Mouse (Mus musculus) c-Kit-negative CD71-positive TER-119-positive erythroid progenitor cells, embryonic 14.5 days (primary cell): ENCODE measurements around the gene Vpreb1.
"Not testable (repeated sequence)": the region's sequence is repeated elsewhere in the genome, so short reads cannot be mapped to it uniquely, and the experiment has no call there.

Experiments used
- DNase-seq: peaks from one replicate; pipeline ENCODE4 v3.0.0-alpha.2; 2013; ENCODE audit warnings: low read depth, low spot score

Gene Vpreb1

GRCm38 (mm10) chr16:16856054-16856453, 14.6 kb downstream of the Vpreb1 start:
- not testable (repeated sequence) for DNase-seq

DNA sequence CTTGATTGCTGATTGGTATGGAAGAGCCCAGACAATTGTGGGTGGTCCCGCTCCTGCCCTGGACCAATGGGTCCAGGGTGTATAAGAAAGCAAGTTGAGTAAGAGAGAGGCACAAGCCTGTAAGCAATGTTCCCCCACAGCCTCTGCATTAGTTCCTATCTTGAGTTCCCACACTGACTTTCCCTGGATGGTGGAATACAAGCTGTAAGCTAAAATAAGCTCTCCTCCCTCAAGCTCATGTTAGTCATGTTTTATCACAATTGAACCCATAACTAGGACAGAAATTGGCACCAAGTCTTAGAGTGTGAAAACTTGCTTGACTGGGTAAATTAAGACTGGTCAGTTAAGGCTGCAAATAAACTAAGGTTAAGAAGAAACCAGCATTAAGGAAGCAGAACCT, 15.1 kb downstream of the Vpreb1 start:
- no peak for DNase-seq

GRCm38 (mm10) chr16:16854836-16855235, 15.8 kb downstream of the Vpreb1 start:
- no peak for DNase-seq

DNA sequence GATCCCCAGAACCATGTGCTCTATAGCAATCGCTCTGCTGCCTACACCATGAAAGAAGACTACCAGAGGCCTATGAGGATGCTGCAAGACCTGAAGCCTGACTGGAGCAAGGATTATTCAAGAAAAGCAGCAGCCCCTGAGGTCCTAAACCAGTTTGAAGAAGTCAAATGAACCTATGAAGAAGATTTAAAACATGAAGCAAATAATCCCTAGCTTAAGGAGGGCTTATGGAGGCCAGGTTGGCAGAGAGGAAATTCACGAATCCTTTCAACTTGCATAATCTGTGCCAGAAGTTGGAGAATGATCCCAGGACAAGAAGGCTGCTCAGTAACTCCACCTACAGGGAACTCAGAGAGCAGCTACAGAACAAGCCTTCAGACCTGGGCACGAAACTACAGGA, 18.2 kb downstream of the Vpreb1 start:
- no peak for DNase-seq

DNA sequence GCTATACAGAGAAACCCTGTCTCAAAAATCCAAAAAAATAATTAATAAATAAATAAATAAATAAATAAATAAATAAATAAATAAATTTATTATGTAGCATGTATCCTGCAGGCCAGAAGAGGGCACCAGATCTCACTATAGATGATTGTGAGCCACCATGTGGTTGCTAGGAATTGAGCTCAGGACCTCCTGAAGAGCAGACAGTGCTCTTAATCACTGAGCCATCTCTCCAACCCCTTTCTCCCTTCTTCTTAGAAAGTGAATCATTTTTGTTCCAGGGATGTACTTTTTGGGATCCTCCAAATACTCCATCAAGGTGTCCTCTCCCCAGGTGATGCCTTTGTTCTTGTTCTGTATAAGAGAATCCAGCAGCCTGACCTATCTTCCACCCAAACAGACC, 21.4 kb downstream of the Vpreb1 start:
- DNase-seq = no peak

- no peak for DNase-seq
These were observed 41.0 kb downstream of the Vpreb1 start for GRCm38 (mm10) chr16:16829671-16830070.

GRCm38 (mm10) chr16:16828757-16829615, 41.7 kb downstream of the Vpreb1 start, which contains the start of gene Spag6l:
Gene Spag6l, minus strand, starts transcription at chr16:16829456.
- DNase-seq = peak; percentile 12

GRCm38 (mm10) chr16:16826223-16826622, 44.4 kb downstream of the Vpreb1 start:
- DNase-seq = no peak

DNA sequence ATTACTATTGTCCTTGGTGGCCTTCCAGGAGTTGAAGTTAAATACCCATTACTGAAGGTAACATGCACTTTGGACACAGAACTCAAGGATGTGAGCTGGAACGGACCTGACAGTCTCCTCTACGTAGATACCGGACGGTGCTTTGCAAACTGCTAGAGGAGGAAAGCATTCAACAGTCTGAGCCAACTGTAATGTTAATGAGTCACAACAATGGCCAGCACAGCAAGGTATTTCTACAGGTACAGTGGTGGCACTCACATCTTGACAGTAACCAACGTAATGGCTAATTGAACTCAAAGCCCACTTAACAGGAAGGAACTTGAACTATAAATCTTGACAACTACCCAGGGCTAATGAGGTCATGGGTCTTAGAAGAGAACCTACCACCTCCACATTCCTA, 45.2 kb downstream of the Vpreb1 start:
- DNase-seq = no peak
